Mouse (Mus musculus) frontal cortex, postnatal 10 days (tissue): ENCODE results near the gene Hmgb2.

ENCODE experiments used
- DNase-seq, 2 experiments: peaks; one replicate each; pipeline ENCODE4 v3.0.0; 2022; ENCODE audit warnings: low spot score in 2 of 2, mixed read lengths in 1 of 2

Gene Hmgb2

GRCm38 (mm10) chr8:57552102-57553032 lies 40.7 kb downstream of the Hmgb2 start:
- DNase-seq = no peak

GRCm38 (mm10) chr8:57560926-57561325 lies 49.2 kb downstream of the Hmgb2 start:
- no peak for DNase-seq

- DNase-seq = no peak
These were observed 51.0 kb downstream of the Hmgb2 start for GRCm38 (mm10) chr8:57562741-57563140.

GRCm38 (mm10) chr8:57563726-57564125 lies 52.0 kb downstream of the Hmgb2 start:
- no peak for DNase-seq

DNA sequence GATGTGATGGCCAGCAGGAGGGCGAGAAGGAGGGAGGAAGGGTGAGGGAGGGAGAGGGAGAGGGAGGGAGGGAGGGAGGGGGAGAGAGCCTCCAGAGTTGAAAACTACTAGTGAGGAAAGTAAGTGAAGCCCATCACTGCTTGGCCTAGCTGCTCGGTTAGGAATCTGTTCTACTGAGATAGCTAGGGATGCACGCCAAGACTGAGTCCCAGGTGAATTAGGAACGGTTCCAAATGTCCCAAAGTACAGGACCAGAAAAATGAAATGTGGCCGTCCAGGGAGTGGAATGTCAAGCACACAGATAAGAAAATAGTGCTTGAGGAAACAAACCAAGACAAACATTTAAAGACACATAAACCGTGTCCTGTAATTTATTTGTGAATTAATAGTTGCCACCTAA lies 53.3 kb downstream of the Hmgb2 start:
- no peak for DNase-seq
